Mouse (Mus musculus) forebrain, embryonic 15.5 days (tissue): ENCODE results near the gene Smg6. TPM values are rescaled to one million over a fixed set of nuclear protein-coding genes. Genes with fewer than 3 reads are reported as not detected.
"Not testable (repeated sequence)": the region's sequence is repeated elsewhere in the genome, so short reads cannot be mapped to it uniquely, and the experiment has no call there.

ENCODE experiments used
- ATAC-seq: fragments of 200-750 bp; cut with Nextera tagmentation; replicated peaks from 2 replicates; pipeline ENCODE4 v1.8.0; 2017; ENCODE audit warnings: mild to moderate bottlenecking, moderate TSS enrichment, moderate library complexity
- H3K27ac ChIP-seq: fragments of 300-500 bp; sonication (generic); replicated peaks from 2 replicates; pipeline ENCODE4 v1.5.1; 2015; ENCODE audit warnings: mild to moderate bottlenecking, inconsistent platforms
- H3K27me3 ChIP-seq: fragments of 300-500 bp; sonication (generic); 2 replicates; pipeline ENCODE4 v1.6.1; 2015; ENCODE audit warnings: inconsistent platforms
- H3K36me3 ChIP-seq: fragments of 300-500 bp; sonication (generic); 2 replicates; pipeline ENCODE4 v1.6.1; 2015; ENCODE audit warnings: mild to moderate bottlenecking, inconsistent platforms
- H3K4me1 ChIP-seq: fragments of 300-500 bp; sonication (generic); 2 replicates; pipeline ENCODE4 v1.6.1; 2015; ENCODE audit warnings: inconsistent platforms
- H3K4me2 ChIP-seq: fragments of 300-500 bp; sonication (generic); replicated peaks from 2 replicates; pipeline ENCODE4 v1.6.1; 2015; ENCODE audit warnings: mild to moderate bottlenecking, inconsistent platforms
- H3K4me3 ChIP-seq: fragments of 300-500 bp; sonication (generic); 2 replicates; pipeline ENCODE4 v1.5.1; 2015; ENCODE audit warnings: mild to moderate bottlenecking, inconsistent platforms
- H3K9ac ChIP-seq: fragments of 300-500 bp; sonication (generic); replicated peaks from 2 replicates; pipeline ENCODE4 v1.6.1; 2015; ENCODE audit warnings: mild to moderate bottlenecking, inconsistent platforms
- H3K9me3 ChIP-seq: fragments of 300-500 bp; sonication (generic); 2 replicates; pipeline ENCODE4 v1.6.1; 2016; ENCODE audit warnings: inconsistent platforms
- WGBS: fragments of 180-500 bp; shearing (Covaris S2); methylation state at CpG from one replicate; pipeline ENCODE4 v1.1.7; 2015; ENCODE audit warnings: mixed read lengths; 5-methylcytosine and 5-hydroxymethylcytosine counted together
- polyA plus RNA-seq: library from polyadenylated mRNA; unstranded; fragments of >200 nt; fragmentation: Nextera tagmentation; extraction: Ambion mirVana; gene quantifications from 2 replicates; pipeline ENCODE4 v1.2.1, GENCODE M21; 2015

Smg6 gene
- polyA plus RNA-seq, 1 experiment from 2014 or later: 18.4 TPM

- no peak overlapping the region for H3K4me3 ChIP-seq
- no peak overlapping the region for H3K4me2 ChIP-seq
- H3K27ac ChIP-seq: no peak overlapping the region
- H3K4me1 ChIP-seq: no peaks in the 10 kb centered on the region
- no peak overlapping the region for H3K9ac ChIP-seq
- no peaks in the 10 kb centered on the region for H3K9me3 ChIP-seq
- no peaks in the 10 kb centered on the region for H3K27me3 ChIP-seq
- no peak for ATAC-seq
- H3K36me3 ChIP-seq: peaks cover 3% of the 10 kb centered on the region; the same call in 1 of the 2 replicates
These were observed 56.6 kb downstream of the Smg6 start for GRCm38 (mm10) chr11:74982241-74982640.

GRCm38 (mm10) chr11:74988162-74988561 is 62.5 kb downstream of the Smg6 start:
- no peak overlapping the region for H3K4me2 ChIP-seq
- no peak overlapping the region for H3K27ac ChIP-seq
- WGBS: 33% methylated on average over 5 of the region's 5 CpGs
- H3K27me3 ChIP-seq: no peaks in the 10 kb centered on the region
- H3K4me3 ChIP-seq: no peak overlapping the region
- no peak overlapping the region for H3K9ac ChIP-seq
- no peaks in the 10 kb centered on the region for H3K9me3 ChIP-seq
- H3K36me3 ChIP-seq: peaks cover 13% of the 10 kb centered on the region
- no peak for ATAC-seq
- H3K4me1 ChIP-seq: 0 out of 2 replicates have a peak, but pooled peaks cover 8% of the 10 kb centered on the region

DNA sequence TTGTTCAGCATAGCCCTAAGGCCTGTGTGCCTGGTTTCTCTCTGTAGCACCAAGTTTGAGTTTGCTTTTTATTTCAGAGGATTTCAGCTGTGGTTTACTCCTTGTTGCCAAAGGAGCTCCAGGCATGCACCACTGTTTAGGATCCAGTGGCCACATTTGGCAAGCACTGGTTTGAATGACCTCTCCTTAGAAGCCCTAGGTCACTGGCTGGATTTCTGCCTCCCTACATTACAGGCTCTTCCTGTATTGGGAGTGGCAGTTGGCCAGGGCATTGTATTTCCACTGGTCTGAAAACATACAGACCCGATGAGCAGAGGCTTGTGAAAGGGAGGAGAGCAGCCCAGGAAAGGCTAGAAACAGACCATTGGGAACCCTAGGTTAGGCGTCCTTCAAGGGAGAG is 63.4 kb downstream of the Smg6 start:
- Histone ChIP-seq H3K9ac (no peak overlapping the region), H3K9me3 (no peaks in the 10 kb centered on the region), H3K36me3 (peaks cover 16% of the 10 kb centered on the region), H3K27me3 (no peaks in the 10 kb centered on the region), H3K4me3 (no peak overlapping the region), H3K4me1 (0 out of 2 replicates have a peak, but pooled peaks cover 8% of the 10 kb centered on the region), H3K27ac (no peak overlapping the region), H3K4me2 (no peak overlapping the region)
- ATAC-seq: no peak
- WGBS: 84% methylated on average over 2 of the region's 2 CpGs

- no peak overlapping the region for H3K9ac ChIP-seq
- H3K27ac ChIP-seq: no peak overlapping the region
- no peak for ATAC-seq
- H3K9me3 ChIP-seq: no peaks in the 10 kb centered on the region
- no peaks in the 10 kb centered on the region for H3K27me3 ChIP-seq
- 0 out of 2 replicates have a peak, but pooled peaks cover 8% of the 10 kb centered on the region for H3K4me1 ChIP-seq
- H3K4me3 ChIP-seq: no peak overlapping the region
- 91% methylated on average over 5 of the region's 5 CpGs for WGBS
- no peak overlapping the region for H3K4me2 ChIP-seq
- peaks cover 18% of the 10 kb centered on the region for H3K36me3 ChIP-seq
These were observed 64.9 kb downstream of the Smg6 start for GRCm38 (mm10) chr11:74990501-74990900.

GRCm38 (mm10) chr11:74991290-74991689 is 65.7 kb downstream of the Smg6 start:
- no peak overlapping the region for H3K9ac ChIP-seq
- peaks cover 18% of the 10 kb centered on the region for H3K36me3 ChIP-seq
- 0 out of 2 replicates have a peak, but pooled peaks cover 8% of the 10 kb centered on the region for H3K4me1 ChIP-seq
- H3K4me2 ChIP-seq: no peak overlapping the region
- no peaks in the 10 kb centered on the region for H3K9me3 ChIP-seq
- H3K27me3 ChIP-seq: no peaks in the 10 kb centered on the region
- WGBS: 100% methylated on average over 1 of the region's 1 CpGs
- no peak overlapping the region for H3K4me3 ChIP-seq
- no peak overlapping the region for H3K27ac ChIP-seq
- no peak for ATAC-seq

- H3K4me1 ChIP-seq: 0 out of 2 replicates have a peak, but pooled peaks cover 8% of the 10 kb centered on the region
- H3K36me3 ChIP-seq: peaks cover 18% of the 10 kb centered on the region
- H3K9ac ChIP-seq: no peak overlapping the region
- no peak overlapping the region for H3K4me3 ChIP-seq
- 91% methylated on average over 9 of the region's 9 CpGs for WGBS
- H3K9me3 ChIP-seq: no peaks in the 10 kb centered on the region
- no peak overlapping the region for H3K4me2 ChIP-seq
- no peak for ATAC-seq
- no peaks in the 10 kb centered on the region for H3K27me3 ChIP-seq
- no peak overlapping the region for H3K27ac ChIP-seq
These were observed 66.9 kb downstream of the Smg6 start for GRCm38 (mm10) chr11:74992427-74992987.

DNA sequence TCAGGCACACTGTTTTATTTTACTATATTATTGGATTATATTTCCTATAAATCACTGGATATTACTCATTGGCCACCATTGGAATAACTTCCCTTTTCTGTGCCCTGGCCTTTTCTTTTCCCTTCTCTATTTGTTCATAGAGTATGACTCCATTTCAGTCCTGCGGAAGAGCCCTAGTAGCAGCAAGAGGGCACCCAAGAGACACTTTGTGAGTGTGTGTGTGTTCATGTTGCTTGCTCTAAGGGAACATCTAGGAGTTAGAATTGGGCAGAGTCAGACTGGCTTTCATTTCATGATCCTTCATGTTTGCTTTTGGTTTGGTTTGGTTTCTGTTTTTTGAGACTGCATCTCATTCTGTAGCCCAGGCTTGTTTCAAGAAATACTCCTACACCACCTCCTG is 68.5 kb downstream of the Smg6 start:
- H3K9ac ChIP-seq: no peak overlapping the region
- H3K4me2 ChIP-seq: no peak overlapping the region
- 86% methylated on average over 1 of the region's 1 CpGs for WGBS
- H3K27me3 ChIP-seq: no peaks in the 10 kb centered on the region
- ATAC-seq: no peak
- H3K27ac ChIP-seq: no peak overlapping the region
- H3K36me3 ChIP-seq: peaks cover 22% of the 10 kb centered on the region
- no peak overlapping the region for H3K4me3 ChIP-seq
- no peaks in the 10 kb centered on the region for H3K9me3 ChIP-seq
- no peaks in the 10 kb centered on the region for H3K4me1 ChIP-seq

- no peak for ATAC-seq
- Histone ChIP-seq H3K27ac (no peak overlapping the region), H3K4me1 (no peaks in the 10 kb centered on the region), H3K9ac (no peak overlapping the region), H3K4me2 (no peak overlapping the region), H3K4me3 (no peak overlapping the region), H3K27me3 (no peaks in the 10 kb centered on the region), H3K36me3 (peaks cover 22% of the 10 kb centered on the region), H3K9me3 (no peaks in the 10 kb centered on the region)
These were observed 69.2 kb downstream of the Smg6 start for GRCm38 (mm10) chr11:74994856-74995255.

DNA sequence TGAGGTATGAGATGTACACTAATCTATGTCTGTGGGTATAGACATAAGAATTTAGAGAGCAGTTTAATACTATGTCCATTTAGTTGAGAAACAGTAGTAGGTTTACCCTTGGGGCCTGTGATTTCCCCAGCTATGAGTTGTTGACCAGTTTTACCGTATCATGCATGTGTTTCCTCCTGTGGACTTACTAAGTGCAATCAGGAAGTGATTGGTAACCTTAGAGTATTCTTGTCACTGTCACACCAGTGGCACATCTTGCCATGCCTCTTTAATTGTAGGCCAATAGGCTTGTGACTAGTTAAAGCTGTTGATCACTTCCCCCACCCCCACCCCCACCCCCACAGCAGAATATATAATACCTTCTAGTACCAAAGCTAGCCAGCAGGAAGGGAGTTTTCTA is 70.9 kb downstream of the Smg6 start:
- WGBS: 87% methylated on average over 1 of the region's 1 CpGs
- Histone ChIP-seq H3K27me3 (no peaks in the 10 kb centered on the region), H3K9ac (no peak overlapping the region), H3K4me2 (no peak overlapping the region), H3K4me1 (no peaks in the 10 kb centered on the region), H3K36me3 (peaks cover 9% of the 10 kb centered on the region), H3K9me3 (no peaks in the 10 kb centered on the region), H3K4me3 (no peak overlapping the region), H3K27ac (no peak overlapping the region)
- no peak for ATAC-seq

DNA sequence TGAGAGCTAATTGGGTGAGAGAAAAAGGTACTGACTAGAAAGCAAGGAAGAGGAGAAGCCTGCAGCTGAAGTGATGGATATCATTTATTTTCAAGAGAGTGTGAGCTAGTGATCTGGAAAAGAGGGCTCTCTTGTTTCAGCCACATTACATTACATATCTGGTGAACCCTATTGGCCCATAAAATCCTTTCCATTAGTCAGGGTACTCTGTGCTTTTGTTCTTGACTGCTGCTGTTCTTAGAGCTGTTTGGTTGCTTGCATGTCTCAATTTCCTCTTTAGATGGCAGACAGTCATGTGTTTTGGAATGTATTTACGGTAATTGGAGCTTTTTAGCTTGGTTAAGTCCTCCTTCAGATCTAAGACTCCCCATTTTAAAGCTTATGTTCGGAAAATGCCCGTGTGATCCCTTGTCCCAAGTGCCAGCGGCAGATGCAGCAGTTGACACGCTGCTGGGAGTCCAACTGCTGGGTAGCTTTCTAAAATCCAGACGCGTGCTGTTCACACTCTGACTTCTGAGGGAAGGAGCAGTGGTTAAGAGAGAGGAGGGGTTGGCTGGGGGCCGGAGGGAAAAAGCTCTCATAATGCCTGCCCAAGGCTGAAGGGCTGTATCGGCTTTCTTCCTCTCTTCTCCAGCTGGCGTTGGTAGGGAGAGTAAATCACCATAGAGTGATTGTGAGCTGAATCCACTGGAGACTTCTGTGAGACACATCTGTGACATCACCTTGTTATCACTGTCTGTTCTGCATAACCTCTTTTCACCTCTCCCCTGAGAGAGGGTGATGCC is 75.4 kb downstream of the Smg6 start:
- Histone ChIP-seq H3K4me2 (no peak overlapping the region), H3K4me1 (no peaks in the 10 kb centered on the region), H3K36me3 (peaks cover 4% of the 10 kb centered on the region), H3K27ac (no peak overlapping the region), H3K9me3 (no peaks in the 10 kb centered on the region), H3K27me3 (no peaks in the 10 kb centered on the region), H3K4me3 (no peak overlapping the region), H3K9ac (no peak overlapping the region)
- WGBS: 71% methylated on average over 10 of the region's 10 CpGs
- ATAC-seq: no peak

GRCm38 (mm10) chr11:75008270-75008669 is 82.6 kb downstream of the Smg6 start:
- Histone ChIP-seq H3K27ac (no peak overlapping the region), H3K27me3 (no peaks in the 10 kb centered on the region), H3K9ac (no peak overlapping the region), H3K4me3 (no peak overlapping the region), H3K9me3 (no peaks in the 10 kb centered on the region), H3K36me3 (peaks cover 8% of the 10 kb centered on the region), H3K4me1 (peaks cover 6% of the 10 kb centered on the region), H3K4me2 (no peak overlapping the region)
- 82% methylated on average over 2 of the region's 2 CpGs for WGBS
- no peak for ATAC-seq

GRCm38 (mm10) chr11:75009537-75009936 is 83.9 kb downstream of the Smg6 start:
- not testable (repeated sequence) for H3K36me3 ChIP-seq, H3K27me3 ChIP-seq, H3K4me3 ChIP-seq, H3K27ac ChIP-seq, ATAC-seq, H3K4me2 ChIP-seq, H3K9ac ChIP-seq, H3K9me3 ChIP-seq
- 95% methylated on average over 2 of the region's 2 CpGs for WGBS
- peaks cover 16% of the 10 kb centered on the region for H3K4me1 ChIP-seq
